Mouse (Mus musculus): ENCODE measurements around the gene Zmat3. TPM values are rescaled to one million over a fixed set of nuclear protein-coding genes. Genes with fewer than 3 reads are reported as not detected.

Zmat3 gene
- polyA plus RNA-seq, 1 experiment from 2014 or later, result 0.51 TPM

GRCm38 (mm10) chr3:32367516-32367915 lies 1.7 kb upstream of the Zmat3 start:
- H3K27me3 ChIP-seq, result peaks cover 32% of the 10 kb centered on the region
- no peak overlapping the region for H3K4me2 ChIP-seq
- no peak for DNase-seq
- H3K4me1 ChIP-seq (replicated peaks), result peaks cover 17% of the 10 kb centered on the region
- H3K9ac ChIP-seq, result no peak overlapping the region
- ATAC-seq (ENCODE audit: low read depth), result no peak
- H3K27ac ChIP-seq, result no peak overlapping the region
- H3K9me3 ChIP-seq (replicated peaks), result no peaks in the 10 kb centered on the region
- WGBS (ENCODE audit: insufficient replicate concordance), result 73% methylated on average over 1 of the region's 1 CpGs
- H3K36me3 ChIP-seq, result no peaks in the 10 kb centered on the region
- no peak overlapping the region for H3K4me3 ChIP-seq (replicated peaks)

- ATAC-seq (ENCODE audit: low read depth) (peak; percentile 5; the same call in 1 of the 2 replicates), DNase-seq (no peak)
- H3K27me3 ChIP-seq, result peaks cover 32% of the 10 kb centered on the region
- H3K9ac ChIP-seq, result peak overlapping the region; percentile 73; the same call in 1 of the 2 replicates
- peaks cover 17% of the 10 kb centered on the region for H3K4me1 ChIP-seq (replicated peaks)
- H3K4me2 ChIP-seq, result peak overlapping the region; percentile 88
- no peak overlapping the region for H3K27ac ChIP-seq
- peak overlapping the region; percentile 76 for H3K4me3 ChIP-seq (replicated peaks)
- H3K9me3 ChIP-seq (replicated peaks), result no peaks in the 10 kb centered on the region
- no peaks in the 10 kb centered on the region for H3K36me3 ChIP-seq
- 55% methylated on average over 17 of the region's 17 CpGs for WGBS (ENCODE audit: insufficient replicate concordance)
Measured at GRCm38 (mm10) chr3:32366246-32366734, 476 bp upstream of the Zmat3 start.

- Histone ChIP-seq H3K27me3 (peaks cover 32% of the 10 kb centered on the region), H3K9me3 (replicated peaks) (no peaks in the 10 kb centered on the region), H3K4me2 (peak overlapping the region; percentile 88), H3K4me3 (replicated peaks) (peak overlapping the region; percentile 76), H3K36me3 (no peaks in the 10 kb centered on the region), H3K4me1 (replicated peaks) (peaks cover 17% of the 10 kb centered on the region), H3K9ac (peak overlapping the region; percentile 73), H3K27ac (no peak overlapping the region)
- 0 out of 2 replicates have a peak, but pooled peaks have one; percentile 24 for ATAC-seq (ENCODE audit: low read depth)
- 3% methylated on average over 54 of the region's 54 CpGs for WGBS (ENCODE audit: insufficient replicate concordance)
- no peak for DNase-seq
Measured at GRCm38 (mm10) chr3:32364841-32365545, 821 bp downstream of the Zmat3 start.

DNA sequence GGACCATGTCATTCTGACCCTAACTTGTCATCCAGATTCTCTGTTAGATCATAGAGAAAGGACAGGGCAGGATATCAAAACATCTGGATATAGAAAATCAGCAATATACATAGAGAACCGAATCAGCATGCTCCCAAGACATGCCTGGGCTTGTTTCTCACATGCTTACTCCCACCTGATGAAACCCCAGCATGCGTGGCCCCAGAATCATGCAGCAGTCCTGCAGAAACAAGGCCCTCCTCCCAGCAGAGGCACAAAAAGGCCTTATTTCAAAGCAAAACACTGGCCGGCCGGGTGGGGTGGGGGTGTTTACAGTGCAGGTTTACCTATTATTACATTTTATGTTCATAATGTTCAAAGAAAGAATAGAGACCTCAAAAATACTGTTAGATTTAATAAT lies 1.6 kb downstream of the Zmat3 start:
- DNase-seq, result no peak
- H3K4me1 ChIP-seq (replicated peaks), result peaks cover 17% of the 10 kb centered on the region
- H3K4me2 ChIP-seq, result peak overlapping the region; percentile 23; the same call in 1 of the 2 replicates
- H3K9me3 ChIP-seq (replicated peaks), result no peaks in the 10 kb centered on the region
- peaks cover 32% of the 10 kb centered on the region for H3K27me3 ChIP-seq
- H3K36me3 ChIP-seq, result no peaks in the 10 kb centered on the region
- no peak overlapping the region for H3K4me3 ChIP-seq (replicated peaks)
- 80% methylated on average over 4 of the region's 4 CpGs for WGBS (ENCODE audit: insufficient replicate concordance)
- no peak for ATAC-seq (ENCODE audit: low read depth)
- H3K27ac ChIP-seq, result no peak overlapping the region
- H3K9ac ChIP-seq, result no peak overlapping the region

- Histone ChIP-seq H3K9me3 (replicated peaks) (no peaks in the 10 kb centered on the region), H3K36me3 (no peaks in the 10 kb centered on the region), H3K4me3 (replicated peaks) (no peak overlapping the region), H3K27me3 (peaks cover 19% of the 10 kb centered on the region), H3K9ac (no peak overlapping the region), H3K27ac (no peak overlapping the region), H3K4me2 (no peak overlapping the region), H3K4me1 (replicated peaks) (peaks cover 15% of the 10 kb centered on the region)
- 48% methylated on average over 6 of the region's 6 CpGs for WGBS (ENCODE audit: insufficient replicate concordance)
- no peak for ATAC-seq (ENCODE audit: low read depth)
- DNase-seq, result no peak
Measured at GRCm38 (mm10) chr3:32361221-32361620, 4.6 kb downstream of the Zmat3 start.

DNA sequence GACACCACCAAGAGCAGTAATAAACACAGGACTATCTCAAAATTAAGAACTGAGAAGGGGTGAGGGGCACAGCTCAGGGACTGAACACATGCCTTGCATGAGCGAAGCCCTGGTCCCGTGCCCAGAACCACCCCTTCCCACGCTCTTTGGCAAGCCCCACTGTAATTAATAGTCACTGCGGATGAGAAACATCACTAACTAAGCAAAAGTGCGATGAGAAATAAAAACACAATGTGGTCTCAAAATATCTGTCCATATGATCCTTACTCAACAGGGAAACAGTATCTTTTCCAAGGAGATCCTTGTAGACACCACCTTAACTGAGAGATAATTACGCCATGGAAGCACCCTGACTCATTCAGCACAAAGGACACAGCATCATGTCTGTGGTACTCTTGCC lies 17.9 kb downstream of the Zmat3 start:
- H3K9ac ChIP-seq, result no peak overlapping the region
- no peaks in the 10 kb centered on the region for H3K9me3 ChIP-seq (replicated peaks)
- H3K4me3 ChIP-seq (replicated peaks), result no peak overlapping the region
- ATAC-seq (ENCODE audit: low read depth) (no peak), DNase-seq (no peak)
- no peak overlapping the region for H3K4me2 ChIP-seq
- H3K4me1 ChIP-seq (replicated peaks), result no peaks in the 10 kb centered on the region
- no peak overlapping the region for H3K27ac ChIP-seq
- H3K36me3 ChIP-seq, result no peaks in the 10 kb centered on the region
- no peaks in the 10 kb centered on the region for H3K27me3 ChIP-seq
- WGBS (ENCODE audit: insufficient replicate concordance), result 79% methylated on average over 6 of the region's 6 CpGs

DNA sequence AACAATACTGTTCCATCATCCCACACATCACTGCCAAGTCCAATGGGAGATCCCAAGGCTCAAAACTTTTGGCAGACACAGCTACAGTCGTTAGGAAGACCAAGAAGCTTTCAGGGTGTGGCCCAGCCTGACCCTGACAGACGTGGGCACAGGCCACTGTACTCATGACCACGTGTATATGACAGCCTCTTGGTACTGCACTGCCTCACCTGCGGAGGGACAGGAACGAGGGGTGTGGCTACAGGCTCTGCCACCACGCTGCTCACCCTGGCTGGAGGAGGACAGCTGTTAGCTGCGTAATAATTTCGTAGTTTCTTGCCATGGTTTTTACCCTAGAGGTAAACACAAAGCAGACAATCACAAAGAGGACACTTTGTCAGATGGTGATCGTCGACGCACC lies 20.6 kb downstream of the Zmat3 start:
- Histone ChIP-seq H3K9me3 (replicated peaks) (no peaks in the 10 kb centered on the region), H3K4me1 (replicated peaks) (no peaks in the 10 kb centered on the region), H3K4me3 (replicated peaks) (no peak overlapping the region), H3K9ac (no peak overlapping the region), H3K27ac (no peak overlapping the region), H3K4me2 (no peak overlapping the region), H3K36me3 (no peaks in the 10 kb centered on the region), H3K27me3 (no peaks in the 10 kb centered on the region)
- ATAC-seq (ENCODE audit: low read depth) (no peak), DNase-seq (no peak)
- WGBS (ENCODE audit: insufficient replicate concordance), result 69% methylated on average over 11 of the region's 11 CpGs

DNA sequence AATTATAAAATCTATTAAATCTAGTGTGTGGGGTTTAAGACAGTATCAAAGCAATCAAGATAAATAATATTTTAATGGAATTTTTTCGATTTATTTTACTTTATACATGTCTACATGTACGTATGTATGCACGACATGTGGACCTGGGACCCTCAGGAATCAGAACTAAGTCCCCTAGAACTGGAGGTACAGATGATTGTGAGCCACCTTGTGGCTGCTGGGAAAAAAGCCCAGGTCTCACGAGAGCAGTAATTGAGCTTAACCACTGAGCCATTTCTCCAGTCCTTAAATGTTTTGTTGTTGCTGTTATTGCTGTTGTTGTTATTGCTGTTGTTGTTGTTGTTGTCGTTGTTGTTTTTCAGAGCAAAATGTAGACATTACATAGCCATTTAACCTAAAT lies 21.0 kb downstream of the Zmat3 start:
- no peak overlapping the region for H3K4me3 ChIP-seq (replicated peaks)
- H3K9me3 ChIP-seq (replicated peaks), result no peaks in the 10 kb centered on the region
- H3K4me2 ChIP-seq, result no peak overlapping the region
- ATAC-seq (ENCODE audit: low read depth), result no peak
- H3K27me3 ChIP-seq, result no peaks in the 10 kb centered on the region
- no peak for DNase-seq
- H3K9ac ChIP-seq, result no peak overlapping the region
- no peaks in the 10 kb centered on the region for H3K36me3 ChIP-seq
- H3K4me1 ChIP-seq (replicated peaks), result no peaks in the 10 kb centered on the region
- H3K27ac ChIP-seq, result no peak overlapping the region
- 58% methylated on average over 5 of the region's 5 CpGs for WGBS (ENCODE audit: insufficient replicate concordance)

DNA sequence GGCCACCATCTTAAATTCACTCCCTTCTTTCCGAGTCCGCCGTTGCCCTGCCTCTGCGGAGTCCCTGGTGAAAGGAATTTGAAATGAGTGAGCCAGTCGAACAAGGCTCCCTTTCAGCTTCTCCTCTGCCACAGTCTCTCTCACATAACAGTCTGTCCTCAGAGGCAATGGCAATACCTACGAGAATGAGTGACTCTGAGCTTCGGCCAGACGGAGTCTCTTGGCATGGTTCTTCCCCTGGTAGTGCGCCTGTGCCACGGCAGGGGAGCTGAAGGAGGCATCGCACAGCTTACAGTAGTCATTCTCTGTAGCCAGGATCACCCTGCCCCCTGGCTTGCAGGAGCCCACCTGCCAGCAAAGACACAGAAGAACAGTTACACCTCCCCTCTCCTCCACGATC lies 22.4 kb downstream of the Zmat3 start:
- Histone ChIP-seq H3K27me3 (no peaks in the 10 kb centered on the region), H3K27ac (no peak overlapping the region), H3K4me1 (replicated peaks) (no peaks in the 10 kb centered on the region), H3K9me3 (replicated peaks) (no peaks in the 10 kb centered on the region), H3K4me3 (replicated peaks) (no peak overlapping the region), H3K4me2 (no peak overlapping the region), H3K9ac (no peak overlapping the region), H3K36me3 (no peaks in the 10 kb centered on the region)
- DNase-seq, result no peak
- 78% methylated on average over 12 of the region's 12 CpGs for WGBS (ENCODE audit: insufficient replicate concordance)
- no peak for ATAC-seq (ENCODE audit: low read depth)

GRCm38 (mm10) chr3:32341434-32341833 lies 24.4 kb downstream of the Zmat3 start:
- H3K4me3 ChIP-seq (replicated peaks), result no peak overlapping the region
- H3K4me2 ChIP-seq, result no peak overlapping the region
- ATAC-seq (ENCODE audit: low read depth) (no peak), DNase-seq (no peak)
- H3K9ac ChIP-seq, result no peak overlapping the region
- no peak overlapping the region for H3K27ac ChIP-seq
- WGBS (ENCODE audit: insufficient replicate concordance), result 85% methylated on average over 19 of the region's 19 CpGs
- H3K4me1 ChIP-seq (replicated peaks), result no peaks in the 10 kb centered on the region; the same call in 1 of the 2 replicates
- no peaks in the 10 kb centered on the region for H3K27me3 ChIP-seq
- H3K9me3 ChIP-seq (replicated peaks), result no peaks in the 10 kb centered on the region
- no peaks in the 10 kb centered on the region for H3K36me3 ChIP-seq

DNA sequence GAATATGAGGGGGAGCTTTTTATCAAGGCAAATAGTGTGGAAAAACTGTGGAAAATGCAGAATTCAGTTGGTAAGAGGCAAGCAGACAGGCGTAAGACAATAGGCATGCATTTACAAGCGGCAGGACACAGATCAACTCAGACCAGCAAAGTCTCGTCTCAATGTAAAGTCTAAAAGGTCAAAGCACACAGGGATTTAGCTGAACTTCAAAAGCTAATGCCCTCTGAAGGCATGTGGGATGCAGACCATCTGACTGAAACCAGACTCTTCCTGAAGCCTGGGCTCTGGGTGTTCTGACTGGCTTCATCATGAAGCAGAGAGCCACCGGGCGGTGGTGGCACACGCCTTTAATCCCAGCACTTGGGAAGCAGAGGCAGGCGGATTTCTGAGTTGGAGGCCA lies 27.6 kb downstream of the Zmat3 start:
- ATAC-seq (ENCODE audit: low read depth), result peak; percentile 48; the same call in 1 of the 2 replicates
- no peaks in the 10 kb centered on the region; the same call in 1 of the 2 replicates for H3K4me1 ChIP-seq (replicated peaks)
- WGBS (ENCODE audit: insufficient replicate concordance), result 73% methylated on average over 7 of the region's 7 CpGs
- H3K36me3 ChIP-seq, result no peaks in the 10 kb centered on the region
- no peaks in the 10 kb centered on the region for H3K27me3 ChIP-seq
- DNase-seq, result no peak
- no peak overlapping the region for H3K4me3 ChIP-seq (replicated peaks)
- no peak overlapping the region for H3K9ac ChIP-seq
- H3K9me3 ChIP-seq (replicated peaks), result no peaks in the 10 kb centered on the region
- no peak overlapping the region for H3K4me2 ChIP-seq
- H3K27ac ChIP-seq, result no peak overlapping the region

DNA sequence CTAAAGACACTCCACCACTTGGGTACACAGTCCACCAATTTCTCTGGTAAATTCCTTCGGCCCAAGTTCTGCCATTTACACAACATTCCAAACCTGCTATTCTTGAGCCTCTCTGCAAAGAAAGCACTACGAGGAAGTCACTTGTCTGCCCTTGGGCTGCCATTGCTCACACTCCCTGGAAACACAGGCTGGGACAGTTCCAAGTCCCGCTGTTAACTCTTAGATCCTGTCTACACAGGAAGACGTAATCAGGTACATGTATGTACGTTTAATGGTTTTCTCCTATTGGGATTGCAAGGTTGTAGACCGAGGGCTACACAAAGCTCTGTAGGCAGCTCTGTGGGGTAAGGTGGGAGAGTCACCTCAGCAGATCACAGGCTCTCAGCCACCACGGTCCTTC lies 28.0 kb downstream of the Zmat3 start:
- 0 out of 2 replicates have a peak overlapping the region, but pooled peaks have one; percentile 13 for H3K27ac ChIP-seq
- WGBS (ENCODE audit: insufficient replicate concordance), result 70% methylated on average over 7 of the region's 7 CpGs
- no peaks in the 10 kb centered on the region for H3K27me3 ChIP-seq

More for the DNA sequence above, 28.0 kb downstream of the Zmat3 start:
- DNase-seq, result no peak
- H3K4me3 ChIP-seq (replicated peaks), result no peak overlapping the region
- no peaks in the 10 kb centered on the region; the same call in 1 of the 2 replicates for H3K4me1 ChIP-seq (replicated peaks)
- ATAC-seq (ENCODE audit: low read depth), result no peak
- H3K9me3 ChIP-seq (replicated peaks), result no peaks in the 10 kb centered on the region
- no peak overlapping the region for H3K9ac ChIP-seq
- H3K36me3 ChIP-seq, result no peaks in the 10 kb centered on the region
- H3K4me2 ChIP-seq, result no peak overlapping the region

All from liver, embryonic 13.5 days (tissue).